Mouse (Mus musculus): ENCODE measurements around the gene Sh3gl3.

Gene Sh3gl3

DNA sequence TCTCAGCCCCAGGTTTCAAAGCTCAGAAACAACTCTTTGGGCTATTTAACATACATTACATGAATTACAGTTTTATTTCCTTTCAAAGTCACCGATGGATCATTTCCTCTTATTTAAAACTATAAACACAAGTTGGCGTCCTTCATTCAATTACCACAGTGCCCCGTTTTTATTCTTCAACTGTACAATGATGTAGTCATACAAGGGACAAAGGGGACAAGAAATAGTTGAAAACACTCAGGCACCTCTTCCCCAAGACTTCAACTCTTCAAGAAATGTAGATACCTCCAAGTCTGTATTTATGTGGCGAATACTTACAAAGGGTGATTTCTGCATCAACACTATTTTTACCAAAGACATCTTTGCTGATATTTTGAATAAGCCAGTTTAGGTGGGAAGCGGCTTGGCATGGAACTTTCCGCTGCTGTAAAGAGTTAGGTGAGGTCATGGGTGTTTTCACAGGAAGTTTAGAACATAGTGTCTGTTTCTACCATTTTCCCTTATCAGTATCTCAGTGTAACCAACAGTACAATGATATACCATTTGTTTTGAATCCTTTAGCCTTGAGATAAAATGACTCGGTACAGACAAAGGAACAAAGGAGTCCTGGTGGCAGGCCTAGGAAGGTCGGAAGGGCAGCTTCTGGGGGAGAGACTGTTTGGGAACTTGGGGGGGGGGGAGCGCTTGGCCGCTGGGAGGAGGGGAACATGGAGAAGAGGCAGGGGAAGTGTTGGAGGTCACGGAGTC, 62.7 kb downstream of the Sh3gl3 start:
- DNase-seq, result no peak

DNA sequence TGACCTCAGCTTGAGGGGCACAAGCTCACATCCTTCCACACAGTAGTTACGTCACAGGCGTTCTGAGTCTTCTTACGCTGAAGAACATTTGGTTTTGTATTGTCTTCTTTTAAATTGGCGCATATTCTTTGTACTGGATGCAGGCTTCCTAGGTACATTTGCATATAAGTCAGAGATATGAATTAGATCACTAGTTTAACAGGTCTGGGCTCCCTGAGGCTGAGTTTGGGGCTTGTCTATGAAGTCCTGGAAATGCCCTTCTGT, 63.2 kb downstream of the Sh3gl3 start:
- DNase-seq, result no peak

DNA sequence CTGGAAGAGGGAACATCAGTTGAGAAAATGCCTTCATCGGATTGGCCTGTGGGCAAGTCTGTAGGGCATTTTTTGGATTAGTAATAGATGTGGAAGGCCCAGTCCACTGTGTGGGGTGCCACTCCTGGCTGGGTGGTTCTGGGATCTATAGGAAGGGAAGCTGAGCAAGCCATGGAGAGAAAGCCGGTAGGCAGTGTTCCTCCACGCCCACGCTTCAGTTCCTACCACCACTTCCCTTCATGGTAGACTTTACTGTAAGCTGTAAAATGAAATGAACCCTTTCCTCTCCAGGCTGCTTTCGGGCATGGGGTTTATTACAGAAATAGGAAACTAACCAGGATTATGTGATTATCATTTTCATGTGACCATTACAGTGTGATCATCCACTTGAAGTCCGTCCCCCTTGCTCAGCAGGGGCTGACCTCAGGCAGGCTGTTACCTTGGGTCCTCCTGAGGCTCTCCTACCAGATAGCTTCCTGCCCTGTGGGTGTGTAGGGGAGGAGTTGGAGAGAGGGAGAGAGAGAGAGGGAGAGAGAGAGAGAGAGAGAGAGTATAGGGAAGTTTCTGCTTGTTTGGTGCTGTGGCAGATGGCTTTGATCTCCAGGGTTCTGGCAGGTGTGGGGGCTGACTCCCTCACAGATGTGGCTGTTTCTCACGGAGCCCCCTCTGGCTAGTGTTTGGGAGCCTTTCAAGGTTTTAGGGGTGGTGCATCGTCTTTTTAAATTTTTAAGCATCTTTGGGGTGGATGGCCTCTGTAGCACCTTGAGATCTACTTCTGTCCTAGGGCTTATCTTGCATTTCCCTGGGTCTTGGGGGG, 67.0 kb downstream of the Sh3gl3 start:
- no peak for DNase-seq

DNA sequence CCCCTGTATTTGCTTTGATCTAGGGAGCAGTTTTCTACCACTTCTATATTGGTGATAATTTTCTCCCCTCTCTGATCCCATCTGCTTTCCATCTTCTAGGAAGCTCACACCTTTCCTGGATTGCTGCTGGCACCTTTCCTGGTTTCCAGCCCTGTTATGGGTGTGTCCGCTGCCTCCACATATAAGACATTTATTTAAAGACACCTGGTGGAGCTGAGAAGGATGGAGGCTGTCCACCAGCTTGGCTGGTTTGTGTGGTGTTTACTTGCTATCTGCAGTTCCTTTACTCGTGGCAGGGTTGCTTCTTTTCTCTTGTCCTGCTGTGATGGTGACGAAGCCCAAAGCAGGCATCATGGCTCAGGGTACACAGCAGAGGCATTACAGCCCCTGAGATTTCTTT, 71.1 kb downstream of the Sh3gl3 start:
- no peak for DNase-seq

DNA sequence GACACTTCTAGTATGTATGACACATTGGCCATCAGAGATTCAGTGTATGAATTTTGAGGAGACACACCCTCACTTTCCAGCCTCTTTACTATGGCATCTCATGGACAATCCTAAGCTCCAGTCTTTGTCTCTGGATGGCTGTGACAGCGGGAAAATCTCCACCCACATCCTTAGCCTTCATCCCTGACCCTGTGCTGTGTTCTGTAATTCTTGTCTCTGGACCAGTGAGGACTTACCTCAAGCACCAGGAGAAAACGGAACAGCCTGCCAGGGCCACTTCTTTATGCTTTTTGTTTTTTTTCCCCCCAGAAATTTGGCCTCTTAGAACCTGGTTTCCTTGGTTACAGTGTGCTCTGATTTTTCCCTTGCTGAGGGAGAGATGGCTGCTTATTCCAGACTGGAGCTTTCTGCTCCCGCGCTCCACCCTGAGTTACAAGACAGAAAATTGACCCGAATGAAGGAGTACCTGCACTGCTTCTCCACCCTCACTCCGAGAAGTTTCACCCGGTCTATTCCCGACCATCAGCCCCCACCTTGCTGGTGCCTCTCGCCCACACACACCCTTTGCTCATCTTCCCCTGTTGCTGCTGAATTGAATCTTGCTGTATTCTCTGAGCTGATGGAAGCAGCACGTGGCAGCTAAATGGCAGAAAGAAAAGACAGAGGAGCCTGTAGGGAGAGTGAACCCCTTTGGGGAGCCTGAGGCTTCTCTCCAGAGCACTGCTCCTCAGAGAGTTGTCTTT, 75.5 kb downstream of the Sh3gl3 start:
- no peak for DNase-seq

DNA sequence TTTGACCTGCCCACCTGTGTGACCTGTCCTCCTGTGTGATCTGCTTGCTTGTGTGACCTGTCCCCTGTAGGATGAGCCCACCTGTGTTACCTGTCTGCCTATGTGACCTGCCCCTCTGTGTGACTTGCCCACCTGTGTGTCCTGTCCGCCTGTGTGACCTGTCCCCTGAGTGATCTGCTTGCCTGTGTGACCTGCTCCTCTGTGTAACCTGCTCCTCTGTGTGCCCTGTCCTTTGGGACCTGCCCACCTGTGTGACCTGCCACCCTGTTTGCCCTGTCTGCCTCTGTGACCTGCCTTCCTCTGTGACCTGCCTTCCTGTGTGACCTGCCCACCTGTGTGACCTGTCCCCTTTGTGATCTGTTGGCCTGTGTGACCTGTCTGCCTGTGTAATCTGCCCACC, 79.7 kb downstream of the Sh3gl3 start:
- DNase-seq, result no peak

DNA sequence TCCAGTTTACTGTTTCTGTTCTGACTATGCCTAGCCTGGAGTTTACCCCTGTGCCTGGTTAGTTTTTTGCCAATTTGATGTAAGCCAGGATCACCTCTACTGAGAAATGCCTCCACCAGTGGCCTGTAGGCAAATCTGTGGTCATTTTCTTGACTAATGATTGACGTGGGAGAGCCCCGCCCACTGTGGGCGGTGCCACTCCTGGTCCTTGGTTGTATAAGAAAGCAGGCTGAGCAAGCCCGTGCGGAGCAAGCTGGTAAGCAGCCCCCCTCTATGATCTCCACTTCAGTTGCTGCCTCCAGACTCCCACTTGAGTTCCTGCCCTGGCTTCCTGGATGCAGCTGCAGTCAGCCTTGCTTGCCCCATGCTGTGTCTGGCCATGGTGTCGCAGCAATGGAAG, 83.3 kb downstream of the Sh3gl3 start:
- DNase-seq, result no peak

DNA sequence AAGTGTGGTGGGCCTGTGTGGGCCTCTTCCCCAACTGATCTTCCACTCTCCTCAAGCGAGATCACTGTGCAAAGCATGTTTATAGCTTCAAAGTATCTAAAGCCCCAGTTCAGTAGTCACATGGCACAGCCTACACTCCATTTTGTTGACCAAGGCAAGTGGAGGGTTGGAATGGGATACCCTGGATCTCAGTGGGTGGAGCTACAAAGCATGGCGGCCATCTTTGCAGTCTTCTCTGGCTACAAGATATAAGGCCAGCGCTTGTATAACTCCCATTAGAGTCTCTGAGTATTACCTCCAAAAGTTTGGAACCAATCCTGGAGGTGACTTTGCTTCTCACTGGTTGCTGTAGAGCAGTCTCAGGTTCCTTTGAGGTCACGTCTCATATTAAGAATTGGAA, 83.9 kb downstream of the Sh3gl3 start:
- DNase-seq, result no peak

DNA sequence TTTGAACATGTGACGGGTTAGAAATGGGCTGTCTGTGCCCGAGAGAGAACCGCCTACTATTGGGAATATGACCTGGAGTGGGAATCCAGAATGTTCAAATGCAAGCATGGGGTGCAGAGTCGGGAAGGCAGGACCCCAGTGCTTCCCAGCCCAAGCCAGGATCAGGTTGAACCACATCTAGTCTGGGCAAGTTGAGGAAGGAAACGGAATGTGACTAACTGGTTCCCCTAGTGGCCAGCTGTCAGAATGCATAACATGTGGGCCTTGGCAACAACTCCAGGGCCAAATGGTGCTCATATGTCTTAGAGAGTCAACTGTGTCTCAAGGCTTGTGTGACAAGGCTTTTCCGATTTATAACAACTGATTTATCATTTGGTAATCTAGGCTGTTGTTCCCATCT, 86.6 kb downstream of the Sh3gl3 start:
- DNase-seq, result peak; percentile 9

DNA sequence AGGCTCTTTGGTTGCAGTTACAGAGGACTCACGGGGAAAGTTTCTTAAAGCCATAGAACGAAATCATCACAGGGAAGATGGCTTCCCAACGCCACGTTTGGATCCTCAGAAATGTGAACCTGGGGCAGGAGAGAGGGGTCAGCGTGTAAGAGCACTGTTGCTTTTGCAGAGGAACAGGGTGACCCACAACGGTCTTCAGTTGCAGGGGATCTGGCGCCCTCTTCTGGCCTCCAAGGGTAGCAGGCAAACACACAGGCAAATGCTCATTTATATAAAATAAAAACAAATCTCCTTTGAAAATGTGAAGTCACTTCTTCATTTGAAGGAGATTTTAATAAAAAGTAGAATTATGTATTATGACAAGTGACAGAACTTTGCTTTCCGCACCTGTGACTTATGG, 89.5 kb downstream of the Sh3gl3 start:
- peak; percentile 43 for DNase-seq

DNA sequence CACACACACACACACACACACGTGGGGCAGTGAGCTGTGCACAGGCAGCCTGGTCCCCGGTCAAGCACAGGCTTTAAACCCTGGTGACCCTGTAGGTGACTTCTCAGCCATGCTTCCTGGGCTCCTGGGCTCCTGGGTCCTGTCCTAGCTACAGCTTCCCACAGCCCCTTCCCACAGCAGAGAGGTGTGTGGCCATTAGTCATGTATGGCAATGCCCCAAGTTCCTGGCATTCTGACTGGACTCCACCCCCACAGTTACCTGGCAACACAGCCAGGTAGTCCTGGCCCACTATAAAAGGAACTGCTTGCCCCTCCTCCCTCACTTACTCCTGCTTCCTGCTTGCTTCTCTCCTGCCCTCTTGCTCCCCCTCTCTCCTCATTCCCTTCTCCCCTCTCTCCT, 90.5 kb downstream of the Sh3gl3 start:
- DNase-seq, result no peak

DNA sequence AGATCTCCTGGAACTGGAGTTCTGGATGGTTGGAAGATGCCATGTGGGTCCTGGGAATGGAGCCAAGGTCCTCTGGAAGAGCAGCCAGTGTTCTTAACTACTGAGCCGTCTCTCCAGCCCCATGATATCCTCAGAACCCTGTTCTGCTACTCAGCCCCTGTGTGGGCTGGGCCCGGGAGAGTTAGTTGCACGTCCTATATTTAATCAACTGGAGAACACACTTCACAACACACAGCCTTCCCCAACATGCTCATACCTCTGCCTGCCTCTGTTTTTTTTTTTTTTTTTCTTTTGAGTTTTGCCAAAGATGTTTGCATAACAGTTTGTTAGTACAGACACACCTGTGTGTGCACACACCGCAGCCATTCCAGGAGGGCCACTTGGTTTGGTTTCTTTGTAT, 91.7 kb downstream of the Sh3gl3 start:
- DNase-seq, result no peak

DNA sequence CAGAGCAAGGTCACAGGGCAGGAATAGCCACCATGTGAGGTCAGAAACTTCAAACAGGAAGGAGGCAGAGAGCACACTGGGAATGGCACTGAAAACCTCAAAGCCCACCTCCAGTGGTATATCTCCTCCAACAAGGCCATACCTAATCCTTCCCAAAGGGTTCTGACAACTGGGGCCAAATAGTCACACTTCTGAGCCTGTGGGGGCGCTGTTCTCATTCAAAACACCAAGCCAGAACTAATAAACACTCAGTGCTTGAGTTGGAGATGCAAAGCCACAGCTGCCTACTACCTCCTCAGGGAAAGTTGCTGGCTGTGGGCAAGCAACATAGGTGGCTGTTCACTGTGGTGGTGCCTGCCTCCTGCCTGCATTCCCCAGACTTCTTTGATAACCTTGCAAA, 96.3 kb downstream of the Sh3gl3 start:
- DNase-seq, result no peak

DNA sequence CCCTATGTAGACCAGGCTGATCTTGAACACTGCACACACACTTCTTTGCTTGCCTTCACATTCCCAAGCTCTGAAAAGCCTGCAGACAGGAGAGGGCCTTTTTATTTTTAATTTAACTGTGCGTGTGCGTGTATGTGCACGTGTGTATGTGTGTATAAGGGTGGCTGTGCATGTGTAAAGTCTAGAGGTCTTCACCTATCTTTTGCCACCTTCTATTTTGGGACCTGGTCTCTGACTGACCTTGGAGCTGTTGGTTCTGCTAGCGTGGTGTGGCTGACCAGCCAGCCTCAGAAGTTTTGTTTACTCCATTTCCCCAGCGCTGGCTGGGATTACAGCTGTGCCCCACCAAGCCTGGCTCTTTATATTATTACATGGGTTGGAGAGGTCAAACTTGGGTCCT, 98.1 kb downstream of the Sh3gl3 start:
- DNase-seq, result no peak

DNA sequence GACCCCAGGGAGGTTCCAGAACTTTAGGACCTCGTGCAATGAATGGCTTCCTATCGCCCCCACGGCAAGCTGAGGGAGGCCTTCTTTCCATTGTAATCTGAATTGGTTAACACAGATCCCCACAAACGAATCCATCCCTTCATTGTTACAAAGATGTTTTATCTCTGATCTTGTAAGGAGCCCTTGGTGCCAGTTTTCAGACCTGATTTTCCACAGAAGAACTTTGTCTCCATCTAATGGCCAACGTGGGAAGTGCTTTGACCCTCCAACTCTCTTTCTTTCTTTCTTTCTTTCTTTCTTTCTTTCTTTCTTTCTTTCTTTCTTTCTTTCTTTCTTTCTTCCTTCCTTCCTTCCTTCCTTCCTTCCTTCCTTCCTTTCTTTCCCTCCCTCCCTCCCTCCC, 99.2 kb downstream of the Sh3gl3 start:
- peak; percentile 20 for DNase-seq

DNA sequence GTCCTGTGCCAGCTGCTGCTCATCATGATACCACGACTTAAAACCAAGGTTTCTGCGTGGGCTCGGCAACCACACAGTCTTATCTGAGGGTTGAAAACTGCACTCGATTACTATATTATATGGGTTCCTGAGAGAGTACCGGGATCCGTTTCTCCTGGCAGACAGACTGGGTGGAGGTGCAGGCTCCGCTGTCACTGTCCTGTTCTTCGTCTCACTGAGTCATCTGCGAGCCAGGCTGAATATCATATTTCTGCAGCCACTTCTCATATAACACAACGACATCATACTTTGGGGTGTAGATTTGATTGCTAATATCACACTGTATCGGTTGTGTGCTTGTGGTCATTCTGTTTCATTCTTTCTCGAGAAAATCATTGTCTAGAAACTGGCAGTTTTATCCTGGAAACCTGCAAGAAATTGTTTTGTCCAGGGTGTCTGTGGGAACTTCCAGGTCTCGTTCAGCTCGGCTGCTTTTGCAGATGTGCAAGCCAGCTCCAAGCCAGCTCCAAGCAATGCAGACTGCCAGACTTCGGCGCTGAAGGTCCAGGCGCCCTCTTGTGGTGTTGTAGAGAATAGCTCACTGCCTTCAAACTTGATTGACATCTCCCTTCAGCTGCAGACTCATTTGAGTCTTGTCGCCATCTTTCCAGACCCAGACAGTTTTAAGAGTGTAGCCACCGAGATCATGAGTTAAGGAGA, 100.5 kb downstream of the Sh3gl3 start:
- no peak for DNase-seq

DNA sequence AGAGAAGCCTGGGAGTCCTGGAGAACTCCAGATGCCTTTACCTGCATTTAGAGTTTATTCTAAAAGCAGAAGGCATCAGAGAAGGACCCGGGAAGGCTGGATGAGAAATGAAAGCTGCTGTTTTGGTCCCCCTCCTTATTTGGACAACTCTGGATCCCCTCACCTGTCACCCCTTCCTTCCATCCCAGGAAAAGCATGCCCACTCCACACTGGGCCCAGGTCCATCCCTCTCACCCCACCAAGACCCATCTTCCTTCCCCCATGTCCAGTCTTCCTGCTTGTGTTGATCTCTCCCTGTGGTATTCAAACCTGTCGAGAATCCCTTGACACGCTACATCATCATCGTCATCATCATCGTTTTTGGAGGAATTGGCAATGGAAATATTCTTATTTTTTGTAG, 101.3 kb downstream of the Sh3gl3 start:
- DNase-seq, result no peak

DNA sequence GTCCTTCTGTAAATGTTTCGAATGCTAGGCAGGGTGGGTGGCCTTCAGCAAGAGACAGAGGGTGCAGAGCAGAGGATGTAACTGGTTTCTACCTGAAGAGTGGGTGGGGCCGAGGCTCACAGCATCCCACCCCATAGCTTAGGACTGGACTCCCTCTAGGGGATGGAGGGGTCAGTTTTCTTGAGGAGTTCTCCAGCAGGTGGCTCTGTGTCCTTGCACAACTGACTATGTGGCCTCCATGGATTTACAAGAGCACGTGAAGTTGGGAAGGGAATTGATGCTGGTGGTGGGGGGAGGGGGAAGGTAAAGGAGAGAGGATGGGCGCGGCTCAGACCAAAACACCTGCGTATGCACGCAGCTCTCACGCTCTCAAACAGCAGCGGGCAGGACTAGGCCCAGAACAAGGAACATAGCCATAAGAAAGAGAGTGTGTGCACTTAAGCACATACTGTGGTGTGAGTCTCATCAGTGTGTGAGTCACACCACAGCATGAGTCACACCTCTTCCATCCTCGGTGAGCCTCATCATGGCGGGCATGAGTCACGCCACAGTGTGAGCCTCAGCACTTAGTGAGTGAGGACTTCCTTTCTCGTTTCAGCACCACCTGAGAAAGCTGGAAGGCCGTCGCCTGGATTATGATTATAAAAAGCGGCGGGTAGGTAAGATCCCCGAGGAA, 102.0 kb downstream of the Sh3gl3 start:
- no peak for DNase-seq

DNA sequence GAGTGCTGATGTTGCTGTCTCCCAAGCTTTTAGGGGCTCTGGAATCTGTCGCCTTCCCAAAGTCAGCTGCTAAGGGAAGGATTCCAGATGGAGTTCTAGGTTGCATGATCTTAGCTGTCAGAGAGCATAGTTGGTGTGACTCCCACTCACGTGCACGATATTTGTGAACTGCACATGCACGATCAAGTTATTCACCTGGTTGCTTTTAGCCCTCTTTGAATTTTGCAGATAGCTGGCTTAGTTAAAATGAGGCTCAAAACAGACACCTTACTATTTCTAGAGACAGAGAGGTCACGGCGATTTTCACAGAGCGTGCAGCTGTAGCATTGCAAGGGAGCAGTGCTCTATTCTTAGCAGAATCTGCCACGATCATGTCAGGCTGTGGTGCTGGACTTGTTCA, 108.4 kb downstream of the Sh3gl3 start:
- DNase-seq, result no peak

DNA sequence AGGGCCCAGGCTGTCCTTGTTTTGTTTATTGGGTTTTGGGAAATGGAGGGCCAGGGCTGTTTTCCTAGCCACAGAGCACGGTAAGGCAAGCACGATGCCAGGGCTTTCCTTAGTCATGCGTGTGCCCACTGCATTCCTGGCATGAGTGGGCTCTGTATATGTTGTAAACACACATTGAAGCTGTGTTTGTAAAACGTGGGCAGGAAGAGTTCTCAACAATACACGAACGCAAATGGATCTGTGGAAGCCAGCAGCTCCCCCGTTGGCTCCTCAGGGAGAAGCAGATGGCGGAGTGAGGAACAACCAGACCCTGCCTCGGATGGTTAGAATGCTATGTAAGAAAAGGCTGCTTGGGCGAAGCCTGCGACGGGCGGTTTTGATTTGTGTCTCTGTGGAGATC, 108.8 kb downstream of the Sh3gl3 start:
- DNase-seq, result no peak

DNA sequence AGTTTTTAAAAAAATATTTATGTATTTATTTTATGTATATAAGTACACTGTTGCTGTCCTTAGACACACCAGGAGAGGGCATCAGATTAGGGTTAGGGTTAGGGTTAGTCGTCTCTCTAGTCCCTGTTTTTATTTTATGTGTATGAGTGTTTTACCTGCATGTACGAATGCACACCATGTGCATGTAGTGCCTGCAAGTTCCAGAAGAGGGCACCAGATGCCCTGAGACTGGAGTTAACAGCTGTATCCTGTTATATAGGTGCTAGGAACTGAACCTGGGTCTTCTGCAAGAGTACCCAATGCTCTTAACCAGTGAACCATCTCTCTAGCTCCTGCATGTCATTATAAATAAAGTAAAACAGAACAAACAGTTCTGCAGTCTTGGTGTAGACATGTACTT, 113.6 kb downstream of the Sh3gl3 start:
- DNase-seq, result no peak

DNA sequence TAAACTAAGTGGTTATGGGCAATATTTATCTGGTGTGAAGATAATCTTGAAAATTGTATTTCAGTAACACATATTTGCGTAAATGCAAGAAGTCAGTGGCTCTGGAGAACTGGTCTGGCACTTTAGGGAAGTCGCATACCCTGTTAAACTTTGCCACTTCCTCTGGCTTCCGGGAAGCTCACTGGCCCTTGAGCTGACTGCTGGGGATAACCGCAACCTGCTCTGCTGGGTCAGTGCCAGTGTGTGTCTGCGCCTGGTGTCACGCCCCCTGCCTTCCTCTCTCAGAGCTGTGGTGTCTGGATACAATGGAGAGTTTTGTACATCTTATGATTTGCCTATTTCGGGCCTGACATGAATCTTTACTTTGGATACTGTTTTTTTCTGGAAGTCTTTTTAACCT, 119.8 kb downstream of the Sh3gl3 start:
- no peak for DNase-seq

DNA sequence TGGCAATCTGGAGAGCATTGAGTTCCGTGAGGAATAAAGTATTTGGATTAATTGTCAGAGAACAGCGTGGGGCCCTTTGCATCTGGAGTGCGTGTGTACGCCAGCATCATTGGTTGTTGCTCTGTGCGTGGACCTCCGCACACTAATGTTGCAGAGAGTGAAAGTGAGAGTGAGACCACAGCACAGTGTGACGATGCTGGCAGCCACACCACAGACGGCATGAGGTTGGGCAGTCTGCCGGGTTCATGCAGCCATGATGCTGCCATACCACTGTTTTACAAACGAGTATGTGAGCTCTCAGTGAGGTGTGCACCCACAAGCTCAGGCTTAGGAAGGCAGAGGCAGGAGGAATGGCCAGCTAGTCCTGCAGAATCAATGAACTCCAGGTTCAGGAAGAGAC, 120.4 kb downstream of the Sh3gl3 start:
- no peak for DNase-seq
